Mouse (Mus musculus) T-helper 1 cell (primary cell): Measurements from ENCODE around the gene Leo1.

ENCODE experiments used
- in situ Hi-C: fragments of 300-600 bp; cut with MboI, MseI; formaldehyde crosslinking; loops from one replicate; pipeline ENCODE4 v1.15.1; 2025; ENCODE audit warnings: high pct_unique_total_duplicates

The Leo1 gene

DNA sequence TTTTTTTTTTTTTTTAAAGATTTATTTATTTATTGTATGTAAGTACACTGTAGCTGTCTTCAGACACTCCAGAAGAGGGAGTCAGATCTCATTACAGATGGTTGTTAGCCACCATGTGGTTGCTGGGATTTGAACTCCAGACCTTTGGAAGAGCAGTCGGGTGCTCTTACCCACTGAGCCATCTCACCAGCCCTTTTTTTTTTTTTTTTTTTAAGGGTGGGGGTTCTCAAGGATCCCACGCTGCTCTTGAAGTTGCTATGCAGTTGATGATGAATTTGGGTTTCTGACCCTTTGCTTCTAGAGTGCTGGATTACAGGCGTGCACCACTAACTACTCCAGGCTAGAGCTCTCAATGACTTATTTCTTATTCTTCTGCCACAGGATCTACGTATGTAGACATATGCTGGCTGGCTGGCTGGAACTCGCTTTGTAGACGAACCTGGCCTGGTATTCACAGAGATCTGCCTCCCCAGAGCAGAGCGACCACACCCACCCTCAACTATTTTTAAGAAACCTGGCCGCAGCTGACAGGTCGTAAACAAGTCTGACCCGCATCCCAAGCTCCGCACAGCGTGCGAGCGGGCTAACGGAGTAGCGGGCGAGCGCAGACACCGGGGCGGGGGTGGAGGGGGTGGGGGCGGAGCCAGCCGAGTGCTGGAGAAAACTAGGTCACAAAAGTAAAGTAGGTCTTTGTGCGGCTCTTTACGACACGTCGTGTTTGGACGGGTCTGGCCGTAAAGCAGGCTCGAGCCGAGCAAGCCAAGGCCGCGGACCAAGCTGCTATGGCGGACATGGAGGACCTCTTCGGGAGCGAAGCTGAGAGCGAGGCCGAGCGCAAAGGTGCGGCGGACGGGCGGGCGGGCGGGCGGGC, at the start of gene Leo1:
Leo1 (plus strand) TSS at position 729 of the 871 bp plus-strand sequence.
- in situ Hi-C loops, result loop anchor here (5.0 kb wide), 1 partner anchor 106 kb away; no protein-coding TSS in a partner anchor

DNA sequence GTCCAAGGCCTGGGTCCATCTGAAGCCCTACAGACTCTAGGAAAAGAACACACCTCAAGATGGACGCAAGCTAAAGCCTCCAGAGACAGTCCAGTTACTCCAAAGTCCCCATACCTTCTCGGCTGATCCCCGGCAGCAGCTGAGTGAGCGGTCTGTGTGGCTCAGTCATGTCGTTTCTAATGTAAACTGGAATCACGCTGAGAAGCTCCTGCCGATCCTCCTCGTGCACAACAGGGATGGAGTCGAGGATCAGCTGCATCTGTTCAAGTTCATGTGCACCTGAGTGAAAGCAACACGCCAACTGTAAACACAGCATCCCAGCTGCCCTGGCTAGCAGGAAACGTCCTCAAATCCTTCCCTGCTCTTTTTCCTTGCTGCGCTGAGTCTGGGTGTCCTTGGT, 48.1 kb upstream of the Leo1 start:
- in situ Hi-C loops, result loop anchor here (5.0 kb wide), 1 partner anchor 54 kb away; no protein-coding TSS in a partner anchor

DNA sequence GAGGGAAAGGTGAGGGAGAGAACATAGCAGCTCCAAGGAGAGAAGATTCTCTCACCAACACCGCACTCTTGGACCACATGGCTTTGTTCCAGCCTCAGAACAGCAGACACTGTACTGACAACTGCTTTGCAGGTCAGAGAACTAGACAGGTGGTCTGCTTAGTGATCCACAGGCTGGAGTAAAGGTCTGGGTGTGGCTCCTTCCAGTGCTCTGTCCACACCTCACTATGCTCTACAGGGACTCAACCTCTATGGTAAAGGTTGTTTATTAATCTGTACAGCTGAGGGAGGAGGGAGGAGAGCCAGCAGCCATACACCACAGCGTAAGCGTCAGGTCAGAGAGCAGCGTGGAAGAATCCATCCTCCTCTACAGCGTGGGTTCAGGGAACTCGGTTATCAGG, 45.4 kb upstream of the Leo1 start:
- in situ Hi-C loops, result no loop called here

DNA sequence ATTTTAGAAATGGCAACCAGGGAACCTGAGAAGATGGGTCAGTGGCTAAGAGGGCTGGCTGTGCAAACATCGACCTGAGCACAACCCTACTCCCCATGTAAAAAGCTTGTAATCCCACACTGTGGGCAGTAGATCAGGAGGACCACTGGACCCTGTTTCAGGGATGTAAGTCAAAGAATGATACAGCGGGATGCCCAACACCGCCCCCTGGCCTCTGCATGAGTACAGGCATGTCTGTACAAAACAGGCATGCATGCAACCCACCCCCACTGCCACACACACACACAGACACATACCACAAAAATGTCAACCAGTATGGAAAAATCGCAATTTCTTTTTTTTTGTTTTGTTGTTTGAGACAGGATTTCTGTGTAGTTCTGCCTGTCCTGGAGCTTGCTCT, 42.3 kb upstream of the Leo1 start:
- in situ Hi-C loops, result no loop called here

DNA sequence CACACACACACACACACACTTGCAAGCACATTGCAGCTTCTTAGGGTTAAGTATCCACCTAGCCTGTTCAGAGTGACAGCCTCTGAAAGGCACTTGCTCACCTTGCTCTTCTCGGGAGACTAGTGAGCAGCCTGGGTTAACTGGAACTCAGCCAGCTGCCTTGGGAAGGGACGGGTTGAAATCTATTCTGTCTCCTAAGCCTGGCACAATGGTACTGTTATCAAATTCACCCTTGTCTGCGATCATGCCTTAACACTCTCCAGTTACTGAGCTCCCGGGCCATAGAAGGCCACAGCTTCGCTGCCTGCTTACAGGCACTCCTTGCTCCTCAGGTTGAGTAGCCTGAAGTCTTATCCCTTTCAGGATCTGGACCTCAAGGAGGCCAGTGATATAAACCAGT, 40.7 kb upstream of the Leo1 start:
- in situ Hi-C loops, result no loop called here

DNA sequence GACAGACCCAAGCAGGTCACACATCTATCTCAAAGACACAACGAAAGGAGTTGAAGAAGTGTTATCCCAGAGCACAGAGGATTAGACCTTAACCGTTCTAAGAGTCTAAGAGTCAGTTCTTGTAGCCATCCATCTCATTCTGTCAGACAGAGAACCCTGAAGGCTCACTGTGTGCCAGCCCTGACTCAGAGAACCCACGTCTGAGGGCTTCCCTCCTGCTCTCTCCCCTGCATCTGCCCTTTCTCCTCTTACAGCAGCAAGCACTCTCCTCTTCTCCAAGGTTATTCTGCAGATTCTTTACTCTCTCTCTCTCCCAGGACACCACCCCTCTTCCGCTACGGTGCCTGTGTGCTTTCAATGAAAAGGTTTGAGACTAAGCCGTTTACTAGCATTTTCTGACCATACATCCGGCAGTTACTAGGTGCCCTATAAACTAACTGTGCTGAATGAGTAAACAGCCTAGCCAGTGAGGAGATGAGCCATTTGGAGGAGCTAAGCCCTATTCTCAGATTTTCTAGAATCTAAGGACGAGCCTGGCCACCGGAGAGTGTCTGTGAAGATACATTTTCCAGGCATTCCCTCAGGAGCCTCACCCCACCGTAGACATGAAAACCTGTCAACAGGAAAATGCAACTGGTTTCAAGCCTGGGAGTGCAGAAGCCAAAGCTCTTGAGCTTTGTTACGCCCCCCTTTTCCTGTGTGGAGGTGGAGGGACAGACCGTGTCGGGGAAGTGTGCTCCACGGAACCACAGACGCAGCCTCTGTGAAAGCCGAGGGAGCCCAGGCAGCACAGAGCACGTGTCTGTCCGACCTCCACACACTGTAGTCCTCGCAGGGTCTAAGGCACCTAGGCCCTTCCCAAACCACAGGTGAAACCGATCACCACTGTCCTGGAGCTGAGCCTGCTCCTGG, 39.5 kb upstream of the Leo1 start:
- in situ Hi-C loops, result no loop called here

DNA sequence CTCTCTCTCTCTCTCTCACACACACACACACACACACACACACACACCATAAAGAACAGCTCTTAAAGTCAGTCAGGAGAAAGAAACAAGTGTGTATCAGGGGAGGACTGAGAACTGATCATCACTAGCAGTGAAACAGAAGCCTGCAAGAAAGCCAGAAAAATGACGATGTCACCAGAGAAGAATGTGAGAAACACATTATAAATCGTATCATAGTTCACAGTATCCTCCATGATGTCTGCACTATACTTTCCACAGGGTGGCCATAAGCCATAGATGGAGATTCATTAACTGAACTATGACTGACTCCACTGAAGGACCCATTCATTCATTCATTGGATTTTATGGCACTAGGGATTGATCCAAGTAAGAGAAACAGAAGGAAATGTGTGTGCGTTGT, 37.8 kb upstream of the Leo1 start:
- in situ Hi-C loops, result no loop called here

DNA sequence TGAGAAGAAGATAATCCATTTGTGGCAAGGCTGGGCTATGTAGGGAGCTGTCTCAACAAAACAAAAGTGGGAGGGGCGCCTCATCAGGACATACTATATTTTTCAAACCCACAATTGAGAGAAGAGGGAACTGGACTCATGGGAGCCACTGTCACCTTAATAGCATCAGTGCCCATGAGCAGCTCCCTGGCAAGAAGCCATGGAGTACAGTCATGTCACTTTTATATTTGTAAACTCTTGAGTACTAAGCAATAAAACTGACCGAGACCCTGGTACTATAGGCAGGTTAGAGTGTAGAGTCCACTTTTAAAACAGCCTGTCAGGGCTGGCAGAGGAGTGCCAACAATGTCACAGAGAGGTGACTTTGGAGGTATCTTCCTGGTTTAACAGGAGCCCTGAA, 35.2 kb upstream of the Leo1 start:
- in situ Hi-C loops, result no loop called here

DNA sequence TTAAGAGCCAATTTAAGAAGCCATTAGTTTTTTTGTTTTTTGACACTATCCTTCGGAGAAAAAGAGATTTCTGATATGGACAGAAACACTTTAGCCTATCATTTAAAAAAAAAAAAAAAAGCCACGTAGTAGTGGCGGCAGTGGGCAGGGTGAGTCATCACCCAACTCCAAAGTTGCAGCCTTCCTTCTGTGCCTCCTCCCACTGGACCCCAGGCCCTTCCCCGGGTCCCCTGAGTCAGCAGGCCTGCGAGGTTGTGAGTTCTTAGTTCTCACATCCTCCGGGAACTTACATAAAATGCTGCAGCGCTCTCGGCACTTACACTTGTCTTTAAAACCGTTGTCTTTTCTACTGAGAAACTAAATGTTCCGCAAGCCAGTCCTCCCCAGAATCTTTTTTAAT, 33.5 kb upstream of the Leo1 start:
- in situ Hi-C loops, result no loop called here

DNA sequence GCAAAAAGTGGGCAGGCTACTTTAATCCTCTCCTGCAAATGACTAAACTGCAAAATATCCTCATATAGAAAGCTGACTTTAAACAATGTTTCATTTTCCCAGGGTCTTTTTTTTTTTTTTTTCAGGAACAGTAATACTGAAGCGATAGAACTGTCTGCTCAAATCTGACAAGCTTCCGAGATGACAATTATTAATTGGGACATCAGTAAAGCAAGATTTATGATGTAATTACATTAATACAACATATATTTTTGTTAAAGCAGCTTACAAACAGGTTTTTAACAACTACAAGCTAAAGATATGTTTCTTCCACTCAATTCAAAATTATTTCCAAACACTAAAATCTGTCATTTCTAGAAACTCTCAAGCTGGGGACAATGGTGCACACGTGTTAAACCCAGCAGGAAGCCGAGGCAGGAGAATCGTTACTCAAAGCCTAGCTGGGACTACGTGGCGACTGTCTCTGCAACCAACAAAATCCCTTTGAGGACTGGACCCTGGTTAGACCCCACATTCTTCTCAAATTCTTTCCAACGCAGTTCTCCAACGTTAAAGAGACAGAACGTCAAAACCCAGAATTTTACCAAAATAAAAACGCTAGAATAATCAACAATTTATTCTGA, 33.0 kb upstream of the Leo1 start:
- in situ Hi-C loops, result no loop called here

DNA sequence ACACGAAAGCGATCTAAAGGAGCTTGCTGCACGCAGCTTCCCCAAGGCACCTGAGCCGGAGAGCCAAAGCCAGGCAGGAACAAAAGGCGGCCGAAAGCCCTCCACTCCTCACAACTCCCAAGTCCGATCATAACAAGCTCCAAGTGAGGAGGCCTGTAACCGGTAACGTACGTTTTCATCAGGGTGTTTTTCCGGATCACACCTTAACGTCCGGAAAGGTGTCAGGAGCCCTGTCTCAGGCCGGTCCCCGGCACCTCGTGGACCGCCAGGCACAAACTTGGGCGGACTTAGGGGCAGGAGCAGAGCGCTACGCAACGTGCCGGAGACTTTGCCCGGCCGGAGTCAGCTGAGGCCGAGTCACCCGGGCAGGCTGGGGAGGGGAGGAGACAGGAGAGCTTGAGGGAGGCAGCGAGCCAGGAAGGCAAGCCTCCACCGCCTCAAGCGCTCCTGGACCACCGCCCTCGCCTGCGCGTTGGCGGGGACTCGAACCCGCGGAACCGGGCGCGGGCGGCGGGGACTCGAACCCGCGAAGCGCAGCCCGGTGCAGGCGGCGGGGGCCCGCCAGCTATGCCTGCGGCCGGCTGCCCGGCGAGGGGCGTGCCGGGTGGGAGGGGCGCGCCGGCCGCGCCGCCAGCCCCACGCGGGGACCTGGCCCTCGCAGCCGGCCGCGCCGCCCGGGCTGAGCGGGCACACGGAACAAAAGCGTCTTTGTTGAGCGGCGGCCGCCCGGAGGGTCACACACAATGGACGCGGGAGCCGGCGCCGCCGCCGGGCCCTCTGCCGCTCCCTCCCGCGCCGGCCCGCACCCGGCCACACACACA, 32.1 kb upstream of the Leo1 start:
- in situ Hi-C loops, result no loop called here

DNA sequence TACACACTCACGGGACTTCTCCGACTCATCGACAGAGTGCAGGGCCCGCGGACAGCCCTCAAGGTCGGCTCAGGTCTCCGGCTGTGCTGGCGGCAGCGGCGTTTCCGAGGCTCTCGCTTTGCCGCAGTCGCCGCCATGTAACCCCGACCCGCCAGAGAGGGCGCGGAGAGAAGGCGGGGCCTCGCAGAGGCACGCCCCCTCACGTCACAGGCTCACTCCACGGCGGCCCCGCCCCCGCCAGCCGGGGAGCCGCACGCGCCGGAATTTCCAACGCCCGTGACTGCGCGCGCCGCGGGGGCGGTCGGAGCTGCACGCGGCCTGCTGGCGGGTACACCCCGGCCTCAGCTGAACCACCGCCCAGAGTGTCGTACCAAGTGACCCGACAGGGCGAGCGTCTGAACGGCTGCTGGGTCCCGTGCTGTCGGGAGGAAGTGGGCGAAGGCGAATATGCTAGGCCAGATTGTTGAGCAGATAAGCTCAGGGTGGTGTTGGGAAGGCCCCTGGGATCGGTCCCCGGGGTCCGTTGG, 31.4 kb upstream of the Leo1 start, which contains the start of gene Mapk6:
Mapk6 (minus strand) TSS at position 154 of the 527 bp plus-strand sequence.
- in situ Hi-C loops, result no loop called here

DNA sequence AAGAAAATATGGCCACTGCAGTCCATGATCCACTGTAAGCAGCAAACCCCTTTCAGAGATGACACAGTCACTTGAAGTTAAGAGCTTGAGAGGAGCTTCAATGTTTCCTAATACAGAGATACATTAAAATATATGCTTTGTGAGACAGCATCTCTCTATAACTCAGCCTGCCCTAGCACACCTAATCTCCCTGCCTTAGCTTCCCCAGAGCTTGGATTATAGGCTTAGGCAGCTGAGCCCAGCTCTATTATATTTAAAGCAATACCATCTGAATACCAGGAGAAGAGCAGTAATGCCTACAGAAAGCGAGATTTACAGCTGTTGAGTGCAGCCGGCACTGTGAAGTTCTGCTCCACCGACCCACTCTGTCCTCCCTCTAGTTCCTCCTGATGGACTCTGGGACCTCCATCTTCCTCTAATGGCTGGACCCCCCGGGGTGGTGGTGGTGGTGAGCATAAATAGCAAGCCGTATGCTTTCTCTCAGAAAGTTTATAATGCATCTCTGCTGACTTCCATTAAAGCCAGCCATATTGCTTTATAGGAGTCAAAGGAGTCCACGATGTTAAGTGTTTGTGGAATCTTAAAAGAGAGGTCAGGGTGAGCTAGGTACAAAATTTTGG, 30.3 kb upstream of the Leo1 start:
- in situ Hi-C loops, result no loop called here

DNA sequence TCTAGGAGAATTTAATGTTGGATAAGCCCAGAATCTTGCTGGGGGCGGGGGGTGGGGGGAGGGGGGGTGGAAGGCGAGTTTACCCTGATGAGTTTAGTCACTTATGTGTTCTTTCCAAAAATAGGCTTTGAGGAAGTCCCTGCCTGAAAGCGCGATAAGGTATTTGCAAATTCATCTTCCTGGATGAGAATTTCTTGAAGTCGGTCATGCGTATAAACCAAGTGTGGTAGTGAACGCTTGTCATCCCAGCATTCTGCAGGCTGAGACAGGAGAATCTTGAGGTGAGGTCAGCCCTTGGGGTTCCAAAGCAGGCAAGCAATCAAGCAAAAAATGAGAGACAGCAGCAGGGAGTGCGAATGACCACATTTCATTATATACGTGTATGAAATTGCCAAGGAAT, 29.7 kb upstream of the Leo1 start:
- in situ Hi-C loops, result no loop called here

DNA sequence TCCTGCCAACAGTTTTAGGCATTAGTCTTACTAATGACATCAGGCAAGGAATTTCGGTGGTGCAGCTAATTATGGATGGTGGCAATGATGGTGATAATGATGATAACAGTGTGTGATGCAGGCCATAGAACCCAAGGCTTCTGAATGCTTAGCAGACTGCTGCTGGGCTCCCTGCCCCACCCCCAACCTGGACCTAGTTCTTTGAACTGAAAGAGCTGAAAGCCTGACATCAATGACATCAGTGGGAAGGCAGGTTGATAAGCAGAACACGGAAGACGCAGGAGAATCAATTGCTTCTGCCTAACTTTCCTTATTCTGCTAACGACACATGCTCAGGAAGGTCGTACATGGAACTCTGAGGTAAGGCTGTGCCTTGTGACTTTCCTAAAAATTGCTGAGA, 28.1 kb upstream of the Leo1 start:
- in situ Hi-C loops, result no loop called here

DNA sequence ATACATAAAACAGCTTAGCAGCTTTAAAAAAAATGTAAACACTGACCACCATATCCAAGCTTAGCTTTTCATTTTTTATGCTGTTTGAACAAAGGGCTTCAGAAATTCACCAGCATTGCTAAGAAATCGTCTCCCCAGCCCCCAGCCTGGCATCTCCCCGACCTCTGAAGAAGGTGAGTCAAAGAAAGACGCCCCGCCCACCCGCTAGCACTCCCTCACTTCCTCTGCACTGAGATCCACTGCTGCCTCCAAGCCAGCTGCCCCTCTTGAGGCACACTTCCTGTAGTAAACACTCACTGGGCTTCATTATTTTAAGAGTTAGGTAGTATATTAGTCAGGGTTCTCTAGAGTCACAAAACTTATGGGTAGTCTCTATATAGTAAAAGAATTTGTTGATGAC, 27.1 kb upstream of the Leo1 start:
- in situ Hi-C loops, result no loop called here

DNA sequence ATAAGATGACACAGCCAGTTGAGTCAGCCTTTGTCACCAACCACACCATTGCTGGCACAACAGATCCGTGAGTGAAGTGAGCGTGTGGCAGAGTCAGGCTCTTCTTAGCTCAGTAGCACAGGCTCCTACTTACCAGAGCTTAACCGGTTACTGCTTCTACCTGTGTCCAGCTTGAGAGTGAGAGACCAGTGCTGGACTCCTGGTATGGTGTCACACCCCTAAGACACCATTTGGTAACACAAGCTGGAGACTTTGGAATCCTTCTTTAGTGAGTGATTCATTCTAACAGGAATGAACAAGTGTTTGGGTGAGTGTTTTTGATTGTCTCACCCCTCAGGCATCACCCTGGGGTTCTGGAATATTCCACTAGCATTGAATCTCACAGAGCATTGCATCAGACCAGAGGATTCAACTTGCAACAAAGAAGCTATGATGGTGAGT, 19.1 kb upstream of the Leo1 start:
- in situ Hi-C loops, result no loop called here

DNA sequence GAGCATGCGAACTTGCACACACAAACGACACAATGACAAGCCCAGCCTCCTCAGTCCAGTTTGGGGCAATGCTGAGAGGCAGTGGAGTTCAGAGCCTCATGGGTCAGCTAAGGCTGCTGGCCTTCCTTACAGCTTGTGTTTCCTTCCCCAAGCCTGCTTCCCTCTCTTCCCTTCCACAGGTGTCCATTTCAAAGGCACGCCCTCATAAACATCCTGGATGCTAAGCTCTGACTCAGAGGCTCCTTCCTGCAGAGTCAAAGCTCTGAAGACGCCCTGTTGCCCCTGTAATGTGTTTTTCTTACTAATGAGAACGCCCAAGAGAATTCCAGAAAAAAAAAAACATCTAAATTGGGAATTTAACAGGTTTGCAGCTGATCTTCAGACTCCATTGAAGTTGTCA, 17.6 kb upstream of the Leo1 start:
- in situ Hi-C loops, result no loop called here

DNA sequence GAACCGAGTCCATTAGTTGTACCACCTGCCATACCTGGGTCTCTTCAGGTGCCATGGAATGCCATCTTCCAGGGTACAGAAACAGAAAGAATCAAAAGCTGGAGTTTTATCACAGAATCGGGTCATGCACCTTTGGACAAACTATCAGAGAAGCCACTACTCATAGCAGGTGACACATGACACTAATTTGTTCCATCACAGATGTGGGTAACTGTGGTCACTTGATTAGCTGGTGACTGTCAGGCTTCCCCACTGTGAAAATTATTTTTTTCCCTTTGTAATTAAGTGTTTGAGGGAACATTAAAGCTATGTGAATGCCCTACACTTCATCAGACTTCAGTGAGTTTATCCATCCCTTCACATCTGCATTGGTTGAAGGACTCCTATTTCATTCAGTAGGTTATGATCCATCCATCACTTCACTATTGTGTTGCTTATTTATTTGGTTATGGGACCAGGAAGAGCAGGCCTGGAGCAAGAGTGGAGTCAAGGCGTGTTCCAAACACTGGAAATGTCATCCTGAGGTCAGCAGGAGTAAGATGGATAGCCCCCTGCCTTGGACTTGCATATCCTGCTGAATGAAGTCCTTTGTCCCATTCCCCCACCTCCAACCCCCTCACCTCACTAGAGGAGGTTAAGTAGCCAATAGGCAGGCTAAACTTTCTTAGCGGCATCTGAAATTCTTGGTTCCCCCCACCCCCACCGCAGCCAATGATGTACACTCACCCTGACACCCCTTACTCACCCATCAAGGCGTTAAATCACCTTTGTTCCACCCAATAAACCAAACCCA, 16.8 kb upstream of the Leo1 start:
- in situ Hi-C loops, result no loop called here
